Mouse (Mus musculus) CH12.LX (cell line): ENCODE data around the gene Nlrp4f.

Experiments used
- CHD2 ChIP-seq: IDR thresholded peaks from 2 replicates; pipeline ENCODE4 v1.6.1; 2011; ENCODE audit warnings: low read length, improper control_type of control experiment
- CTCF ChIP-seq, 2 experiments: IDR thresholded peaks in 1 of 2; conservative IDR thresholded peaks in 1 of 2; 2 replicates each; pipeline ENCODE4 v1.5.1; 2011 to 2012; ENCODE audit warnings: low read depth in 2 of 2, low read length in 2 of 2, improper control_type of control experiment in 1 of 2, inconsistent platforms in 1 of 2, mild to moderate bottlenecking in 1 of 2, moderate library complexity in 1 of 2
- POLR2AphosphoS2 ChIP-seq: IDR thresholded peaks from 2 replicates; pipeline ENCODE4 v1.6.1; 2011; ENCODE audit warnings: low read depth, low read length, improper control_type of control experiment
- ZC3H11A ChIP-seq: IDR thresholded peaks from 2 replicates; pipeline ENCODE4 v1.6.1; 2012; ENCODE audit warnings: low read depth, mild to moderate bottlenecking, inconsistent platforms, low read length, improper control_type of control experiment

- TF ChIP-seq POLR2AphosphoS2 (no peak), CTCF (conservative IDR thresholded peaks at IDR 0.05 in 1 of 2, IDR thresholded peaks at IDR 0.05 in 1 of 2; ENCODE audit: low read depth in 2 of 2, low read length in 2 of 2) (no peak), ZC3H11A (no peak), CHD2 (no peak)
Measured at GRCm38 (mm10) chr13:65205877-65206276, at the start of gene Nlrp4f.
